Mouse (Mus musculus): ENCODE results near the gene Utp6.
"Not testable (repeated sequence)": the region's sequence is repeated elsewhere in the genome, so short reads cannot be mapped to it uniquely, and the experiment has no call there.

DNA sequence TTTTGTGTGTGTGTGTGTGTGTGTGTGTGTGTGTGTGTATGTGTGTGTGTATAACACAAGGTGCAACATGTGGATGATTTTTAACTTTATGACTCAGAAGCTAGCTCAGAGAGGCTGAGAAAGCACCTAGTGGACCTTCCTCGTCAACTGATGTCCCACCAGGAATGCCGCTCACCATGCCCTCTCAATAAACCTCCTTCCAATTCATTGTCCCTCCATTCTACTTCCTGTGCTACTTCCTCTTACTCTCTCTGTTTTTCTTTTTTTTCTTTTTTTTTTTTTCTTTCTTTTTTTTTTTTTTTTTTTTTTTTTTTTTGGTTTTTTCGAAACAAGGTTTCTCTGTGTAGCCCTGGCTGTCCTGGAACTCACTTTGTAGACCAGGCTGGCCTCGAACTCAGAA, 15.6 kb upstream of the Utp6 start:
- not testable (repeated sequence) for TF ChIP-seq CTCF (IDR thresholded peaks at IDR 0.05; ENCODE audit: low read depth, low read length); POLR2A (IDR thresholded peaks at IDR 0.05; ENCODE audit: borderline replicate concordance, low read depth, low read length)

Data from bone marrow macrophage, adult 2 months (primary cell).